Mouse (Mus musculus) thymus, postnatal 36 days (tissue): ENCODE data around the gene Lpp.

Experiments used
- DNase-seq, 2 experiments: peaks; one replicate each; pipeline ENCODE4 v3.0.0; 2022; ENCODE audit warnings: mixed read lengths in 2 of 2

Lpp gene

GRCm38 (mm10) chr16:24947485-24947884 lies 554.2 kb downstream of the Lpp start:
- DNase-seq: no peak

GRCm38 (mm10) chr16:24948091-24948690 lies 554.9 kb downstream of the Lpp start:
- no peak for DNase-seq

GRCm38 (mm10) chr16:24949265-24949664 lies 556.0 kb downstream of the Lpp start:
- DNase-seq: no peak

- DNase-seq: no peak
Measured at GRCm38 (mm10) chr16:24950112-24950743, 556.9 kb downstream of the Lpp start.

- DNase-seq: no peak
Measured at GRCm38 (mm10) chr16:24951909-24952308, 558.6 kb downstream of the Lpp start.

- DNase-seq: no peak
Measured at GRCm38 (mm10) chr16:24955054-24955453, 561.7 kb downstream of the Lpp start.

- no peak for DNase-seq
Measured at GRCm38 (mm10) chr16:24958661-24959060, 565.4 kb downstream of the Lpp start.

- DNase-seq: no peak
Measured at GRCm38 (mm10) chr16:24960901-24961806, 567.8 kb downstream of the Lpp start.

- no peak for DNase-seq
Measured at GRCm38 (mm10) chr16:24964311-24964710, 571.0 kb downstream of the Lpp start.

- DNase-seq: no peak
Measured at GRCm38 (mm10) chr16:24965091-24965490, 571.8 kb downstream of the Lpp start.

GRCm38 (mm10) chr16:24966460-24966859 lies 573.2 kb downstream of the Lpp start:
- no peak for DNase-seq

GRCm38 (mm10) chr16:24973009-24973631 lies 579.8 kb downstream of the Lpp start:
- DNase-seq: no peak

GRCm38 (mm10) chr16:24977771-24978170 lies 584.5 kb downstream of the Lpp start:
- no peak for DNase-seq

- DNase-seq: no peak
Measured at GRCm38 (mm10) chr16:24978226-24978625, 584.9 kb downstream of the Lpp start.

GRCm38 (mm10) chr16:24979391-24979790 lies 586.1 kb downstream of the Lpp start:
- no peak for DNase-seq

- no peak for DNase-seq
Measured at GRCm38 (mm10) chr16:24982828-24983227, 589.5 kb downstream of the Lpp start.

- no peak for DNase-seq
Measured at GRCm38 (mm10) chr16:24990331-24990730, 597.0 kb downstream of the Lpp start.

- no peak for DNase-seq
Measured at GRCm38 (mm10) chr16:24991059-24991541, 597.8 kb downstream of the Lpp start.

- no peak for DNase-seq
Measured at GRCm38 (mm10) chr16:24991995-24992394, 598.7 kb downstream of the Lpp start.

GRCm38 (mm10) chr16:24992494-24992893 lies 599.2 kb downstream of the Lpp start:
- no peak for DNase-seq

GRCm38 (mm10) chr16:25010980-25011877 lies 617.9 kb downstream of the Lpp start:
- DNase-seq: no peak

GRCm38 (mm10) chr16:25012938-25013337 lies 619.6 kb downstream of the Lpp start:
- DNase-seq: no peak
